43 mouse cellular contexts compared by ENCODE assay signal in genomic region chr14:79275441-79275840, GRCm38 (mm10). TPM values are rescaled to one million over a fixed set of nuclear protein-coding genes. Genes with fewer than 3 reads are reported as not detected.
DNase-seq lines count a peak whose midpoint lies in the region; ATAC-seq and TF ChIP-seq lines count a peak whose summit lies in the region.
"Had no signal": no experiment of that assay in that cellular context is flagged by ENCODE, and none has a peak within 500 bp of the region (broad histone marks: within the 10 kb centered on the region; RNA-seq: fewer than 3 reads in every experiment).

No protein-coding gene starts in this region.

- H3K9ac ChIP-seq in hindbrain, postnatal 0 days (replicated peaks; ENCODE audit: low read length), result no peak overlapping the region
- H3K9ac ChIP-seq: heart, embryonic 15.5 days; hindbrain, embryonic 12.5 days; limb, embryonic 12.5 days; liver, embryonic 15.5 days; lung, embryonic 14.5 days; stomach, embryonic 15.5 days had no signal

- no peak overlapping the region for H3K4me2 ChIP-seq in hindbrain, postnatal 0 days (ENCODE audit: low read depth, low read length)
- H3K4me2 ChIP-seq: heart, embryonic 15.5 days; hindbrain, embryonic 12.5 days; limb, embryonic 12.5 days; liver, embryonic 15.5 days; lung, embryonic 14.5 days; stomach, embryonic 15.5 days had no signal

- no peaks in the 10 kb centered on the region for H3K9me3 ChIP-seq in hindbrain, embryonic 10.5 days
- H3K9me3 ChIP-seq in hindbrain, postnatal 0 days (ENCODE audit: low read length), result no peaks in the 10 kb centered on the region
- H3K9me3 ChIP-seq: G1E; heart, embryonic 10.5 days; hindbrain, embryonic 12.5 days; limb, embryonic 12.5 days; liver, embryonic 15.5 days; stomach, embryonic 15.5 days had no signal

- 64% methylated on average over 3 of the region's 3 CpGs for WGBS in hindbrain, embryonic 10.5 days
- 44% methylated on average over 3 of the region's 3 CpGs for WGBS in hindbrain, postnatal 0 days
- WGBS in thymus, adult 2 months, result 49% methylated on average over 3 of the region's 3 CpGs

- no peak for DNase-seq in hindbrain, embryonic 10.5 days (ENCODE audit: low spot score)
- DNase-seq in hindbrain, postnatal 0 days (ENCODE audit: low spot score), result no peak
- no peak for DNase-seq in thymus, adult 2 months
- DNase-seq in thymus, postnatal 36 days, result no peak
- DNase-seq in NIH3T3 (ENCODE audit: low read depth), result peak; percentile 24
- DNase-seq in cerebellum, adult 11 months, result no peak
- DNase-seq: adrenal gland, postnatal 25 days; B cell, adult 2 months; cerebellum, adult 2 months; cerebellum, postnatal 14 days; gastrocnemius, postnatal 36 days; kidney, adult 8-10 months; kidney, postnatal 10 days; lung, embryonic 14.5 days; lung, postnatal 36 days; right cerebral cortex, postnatal 25 days; thymus, adult 18-20 months had no signal

- peak overlapping the region; percentile 59; the same call in 1 of the 2 replicates for H3K27ac ChIP-seq in hindbrain, embryonic 10.5 days
- no peak overlapping the region for H3K27ac ChIP-seq in hindbrain, postnatal 0 days
- H3K27ac ChIP-seq in thymus, adult 2 months (ENCODE audit: control insufficient read depth, insufficient read depth, low read length), result peak overlapping the region; percentile 38
- H3K27ac ChIP-seq: heart, embryonic 10.5 days; heart, embryonic 15.5 days; hindbrain, embryonic 12.5 days; left cerebral cortex, adult 2 months; limb, embryonic 12.5 days; liver, embryonic 15.5 days; stomach, embryonic 15.5 days had no signal

- no peak for ATAC-seq in hindbrain, postnatal 0 days
- peak; percentile 30 for ATAC-seq in megakaryocyte progenitor cell, adult 5-6 weeks (replicated peaks; ENCODE audit: poor library complexity)
- ATAC-seq: forebrain, embryonic 14.5 days; intestine, embryonic 16.5 days; Patski had no signal

- H3K36me3 ChIP-seq in hindbrain, embryonic 10.5 days, result no peaks in the 10 kb centered on the region
- H3K36me3 ChIP-seq in hindbrain, postnatal 0 days (ENCODE audit: insufficient read depth, low read length), result no peaks in the 10 kb centered on the region
- no peaks in the 10 kb centered on the region for H3K36me3 ChIP-seq in thymus, adult 2 months (ENCODE audit: control insufficient read depth, insufficient read depth, low read length)
- H3K36me3 ChIP-seq: G1E; heart, embryonic 10.5 days; heart, embryonic 15.5 days; hindbrain, embryonic 12.5 days; limb, embryonic 12.5 days; liver, embryonic 15.5 days; stomach, embryonic 15.5 days had no signal

- H3K4me3 ChIP-seq in hindbrain, embryonic 10.5 days, result no peak overlapping the region
- H3K4me3 ChIP-seq in hindbrain, postnatal 0 days (ENCODE audit: low read length), result no peak overlapping the region
- H3K4me3 ChIP-seq in thymus, adult 2 months (ENCODE audit: control insufficient read depth, insufficient read depth, low read length), result no peak overlapping the region
- H3K4me3 ChIP-seq: erythroblast, embryonic 14.5 days; heart, embryonic 10.5 days; heart, embryonic 15.5 days; hindbrain, embryonic 12.5 days; left cerebral cortex, adult 2 months; limb, embryonic 12.5 days; liver, embryonic 15.5 days; megakaryocyte, embryonic 14.5 days; stomach, embryonic 15.5 days had no signal

- no peak for TF ChIP-seq POLR2A in thymus, adult 2 months (IDR thresholded peaks at IDR 0.05; ENCODE audit: control insufficient read depth, extremely low read depth, insufficient read depth, low read length, poor library complexity)

- TF ChIP-seq CTCF in hindbrain, postnatal 0 days (IDR thresholded peaks at IDR 0.05; ENCODE audit: low read depth), result no peak
- no peak for TF ChIP-seq CTCF in thymus, adult 2 months (IDR thresholded peaks at IDR 0.05; ENCODE audit: borderline replicate concordance, control insufficient read depth, extremely low read depth, insufficient read depth, low read length, poor library complexity)

- H3K27me3 ChIP-seq in hindbrain, embryonic 10.5 days (ENCODE audit: insufficient read depth, poor library complexity, severe bottlenecking), result no peaks in the 10 kb centered on the region
- H3K27me3 ChIP-seq in hindbrain, postnatal 0 days (ENCODE audit: insufficient read depth, low read length), result no peaks in the 10 kb centered on the region
- no peaks in the 10 kb centered on the region for H3K27me3 ChIP-seq in thymus, adult 2 months (ENCODE audit: control insufficient read depth, insufficient read depth, low read length)
- H3K27me3 ChIP-seq: heart, embryonic 15.5 days; hindbrain, embryonic 12.5 days; limb, embryonic 12.5 days; liver, embryonic 15.5 days; megakaryocyte, embryonic 14.5 days; Patski; stomach, embryonic 15.5 days had no signal

- peaks cover 60% of the 10 kb centered on the region for H3K4me1 ChIP-seq in hindbrain, embryonic 10.5 days (replicated peaks)
- no peaks in the 10 kb centered on the region for H3K4me1 ChIP-seq in hindbrain, postnatal 0 days (ENCODE audit: insufficient read depth, low read length)
- H3K4me1 ChIP-seq in thymus, adult 2 months (replicated peaks; ENCODE audit: control insufficient read depth, insufficient read depth, low read length), result peaks cover 68% of the 10 kb centered on the region
- H3K4me1 ChIP-seq: liver, embryonic 15.5 days; stomach, embryonic 15.5 days had no signal

RNA-seq across cellular contexts. Expression of gene Rgcc, which starts 26.0 kb away (rescaled TPM):
- polyA plus RNA-seq in hindbrain, embryonic 10.5 days (2016; fragmentation: Nextera tagmentation; extraction: Ambion mirVana), result 26.2 and 52.1 TPM in 2 replicates
- total RNA-seq in hindbrain, postnatal 0 days (2014; rRNA removed), result 68.6 and 74.4 TPM in 2 replicates
- 43.3 and 55.1 TPM in 2 replicates for polyA plus RNA-seq in hindbrain, postnatal 0 days (2015; fragmentation: Nextera tagmentation; extraction: Ambion mirVana)
- polyA plus RNA-seq in thymus, adult 2 months (2012; rRNA removed), result 880 and 889 TPM in 2 replicates
- total RNA-seq in megakaryocyte progenitor cell, adult 5-6 weeks (2015), result 183 and 199 TPM in 2 replicates
- 212 and 243 TPM in 2 replicates for total RNA-seq in megakaryocyte progenitor cell, adult 5-6 weeks (2017)
- total RNA-seq: G1E had no signal
- polyA plus RNA-seq: G1E had no signal

RNA-seq across cellular contexts. Expression of gene Zfp957, which starts 28.3 kb away (rescaled TPM):
- not detected in 2 replicates for polyA plus RNA-seq in hindbrain, embryonic 10.5 days (2016; fragmentation: Nextera tagmentation; extraction: Ambion mirVana)
- total RNA-seq in hindbrain, postnatal 0 days (2014; rRNA removed), result not detected in 2 replicates
- not detected in 2 replicates for polyA plus RNA-seq in hindbrain, postnatal 0 days (2015; fragmentation: Nextera tagmentation; extraction: Ambion mirVana)
- not detected in 2 replicates for polyA plus RNA-seq in thymus, adult 2 months (2012; rRNA removed)
- not detected in 2 replicates for total RNA-seq in megakaryocyte progenitor cell, adult 5-6 weeks (2015)
- not detected in 2 replicates for total RNA-seq in megakaryocyte progenitor cell, adult 5-6 weeks (2017)
- total RNA-seq: adrenal gland, adult 18-20 months; adrenal gland, postnatal 25 days; G1E; gastrocnemius, postnatal 36 days; heart, postnatal 25 days; layer of hippocampus, postnatal 14 days; left cerebral cortex, adult 2 months; left cerebral cortex, postnatal 25 days; liver, adult 2 months; neutrophil, adult 5-6 weeks had no signal
- polyA plus RNA-seq: cerebellum, adult 2 months; cortical plate, adult 2 months; embryonic facial prominence, embryonic 14.5 days; erythroblast, embryonic 14.5 days; forebrain, embryonic 14.5 days; G1E; heart, embryonic 15.5 days; intestine, embryonic 16.5 days; large intestine, adult 2 months; limb, embryonic 12.5 days; liver, adult 2 months; liver, embryonic 15.5 days; lung, embryonic 14.5 days; midbrain, embryonic 14.5 days; neural tube, embryonic 11.5 days; stomach, embryonic 15.5 days; urinary bladder, adult 2 months had no signal

Comparison
In these comparisons a context has a peak if more than half of its experiments do, and no peak if none do; other contexts are left out.
1. RNA of gene Rgcc, which starts 26.0 kb away (polyA plus RNA-seq): 880 to 889 TPM in thymus, adult 2 months; 43.3 to 55.1 TPM in hindbrain, postnatal 0 days and 26.2 to 52.1 TPM in hindbrain, embryonic 10.5 days; every median in the first group is over 10 times any median in the second.